Mouse (Mus musculus): ENCODE measurements around the gene Lrrc42.

GRCm38 (mm10) chr4:107250494-107250893, 2.8 kb downstream of the Lrrc42 start:
- TF ChIP-seq CTCF (IDR thresholded peaks at IDR 0.05; ENCODE audit: low read depth) (peak; percentile 82), EP300 (IDR thresholded peaks at IDR 0.05; ENCODE audit: low read depth) (no peak)
